ENCODE assay signal across 8 mouse cellular contexts in the genomic region with DNA sequence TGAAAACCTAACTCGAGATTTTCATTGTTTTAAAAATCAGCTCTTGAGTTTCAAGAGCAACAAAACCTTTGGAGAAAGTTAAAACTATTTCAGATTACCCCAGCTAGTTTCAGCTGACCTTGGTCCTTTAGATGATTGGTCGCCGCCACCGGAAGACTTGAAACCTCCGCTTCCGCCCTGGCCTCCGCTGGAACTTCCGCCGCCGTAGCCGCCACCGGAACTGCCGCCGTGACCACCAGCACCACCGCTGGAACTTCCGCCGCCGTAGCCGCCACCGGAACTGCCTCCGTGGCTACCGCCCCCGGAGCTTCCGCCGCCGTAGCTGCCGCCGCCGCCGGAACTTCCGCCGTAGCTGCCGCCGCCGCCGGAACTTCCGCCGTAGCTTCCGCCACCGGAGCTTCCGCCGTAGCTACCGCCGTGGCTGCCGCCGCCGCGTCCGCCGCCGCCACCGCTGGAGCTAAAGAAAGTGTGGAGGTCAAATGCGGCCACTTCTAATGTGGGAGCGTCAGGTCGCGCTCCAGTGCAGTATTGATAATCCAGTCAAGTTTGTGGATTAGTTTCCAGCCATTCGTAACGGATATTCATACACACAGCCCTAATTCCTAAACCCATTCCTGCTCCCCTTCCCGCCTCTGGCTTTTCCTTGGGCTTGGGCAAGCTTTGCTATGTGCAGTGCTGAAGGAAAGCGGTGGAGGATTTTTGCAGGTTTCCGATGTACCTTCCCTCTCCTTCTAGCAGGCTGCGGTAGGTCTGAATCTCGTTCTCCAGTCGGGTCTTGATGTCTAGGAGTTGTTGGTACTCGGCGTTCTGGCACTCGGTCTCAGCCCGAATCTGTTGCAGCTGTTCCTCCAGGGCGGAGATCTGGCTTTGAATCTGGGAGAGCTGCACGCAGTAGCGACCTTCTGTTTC. TPM values are rescaled to one million over a fixed set of nuclear protein-coding genes. Genes with fewer than 3 reads are reported as not detected.
DNase-seq lines count a peak whose midpoint lies in the region; ATAC-seq and TF ChIP-seq lines count a peak whose summit lies in the region.

No protein-coding gene starts in this region.

- no peak for TF ChIP-seq CTCF in olfactory bulb, adult 2 months (IDR thresholded peaks at IDR 0.05; ENCODE audit: insufficient read depth, low read depth, low read length)

- DNase-seq in ES-CJ7 (ENCODE audit: low read depth, low spot score) = peak; percentile 82
- DNase-seq in cerebellum, adult 18-20 months = peak; percentile 93 to 94
- DNase-seq in forelimb bud, embryonic 11.5 days (ENCODE audit: low read depth, low spot score) = peak; percentile 78
- DNase-seq in layer of hippocampus, adult 9-10 months (ENCODE audit: low spot score) = peak; percentile 50
- DNase-seq in thymus, adult 18-20 months = peak; percentile 58 to 61

- H3K27me3 ChIP-seq in lung, embryonic 15.5 days = peaks cover 4% of the 10 kb centered on the region; the same call in 1 of the 2 replicates

- peak overlapping the region; percentile 69 for H3K4me2 ChIP-seq in lung, embryonic 15.5 days

- peak overlapping the region; percentile 98 for H3K27ac ChIP-seq in lung, embryonic 15.5 days
- peak overlapping the region; percentile 86 for H3K27ac ChIP-seq in olfactory bulb, adult 2 months (ENCODE audit: insufficient read depth, low read depth, low read length)

- peak; percentile 78 to 87 for ATAC-seq in hematopoietic stem cell, adult 5-6 weeks (replicated peaks in 1 of 2; ENCODE audit: insufficient read depth in 1 of 2, low FRiP score in 2 of 2, low TSS enrichment in 1 of 2, low read depth in 1 of 2, poor library complexity in 2 of 2, severe bottlenecking in 2 of 2)
- ATAC-seq in lung, embryonic 15.5 days (ENCODE audit: borderline replicate concordance, extremely low read depth, low FRiP score, low TSS enrichment) = peak; percentile 90

- no peaks in the 10 kb centered on the region for H3K36me3 ChIP-seq in lung, embryonic 15.5 days

- H3K9ac ChIP-seq in lung, embryonic 15.5 days = peak overlapping the region; percentile 64

- peak; percentile 77 for TF ChIP-seq POLR2A in olfactory bulb, adult 2 months (IDR thresholded peaks at IDR 0.05; ENCODE audit: insufficient read depth, low read depth, low read length)

- peak overlapping the region; percentile 59 for H3K4me3 ChIP-seq in lung, embryonic 15.5 days
- H3K4me3 ChIP-seq in olfactory bulb, adult 2 months (ENCODE audit: insufficient read depth, low read depth, low read length) = peak overlapping the region; percentile 75

- under 1% methylated on average over 71 of the region's 71 CpGs for WGBS in lung, embryonic 15.5 days
- under 1% methylated on average over 71 of the region's 71 CpGs for whole genome bisulfite sequencing in olfactory bulb, adult 2 months

- no peaks in the 10 kb centered on the region for H3K4me1 ChIP-seq in lung, embryonic 15.5 days
- peaks cover 6% of the 10 kb centered on the region; the same call in 1 of the 2 replicates for H3K4me1 ChIP-seq in olfactory bulb, adult 2 months (ENCODE audit: control insufficient read depth, insufficient read depth, low read length)

- H3K9me3 ChIP-seq in lung, embryonic 15.5 days = no peaks in the 10 kb centered on the region

RNA-seq across cellular contexts. Expression of a gene that starts 3.1 kb away (rescaled TPM):
- not detected in 2 replicates for total RNA-seq in hematopoietic stem cell, adult 5-6 weeks (2017)
- 20.4 and 20.9 TPM in 2 replicates for polyA plus RNA-seq in lung, embryonic 15.5 days (2015; fragmentation: Nextera tagmentation; extraction: Ambion mirVana)
- not detected in 2 replicates for polyA plus RNA-seq in olfactory bulb, adult 2 months (2012; ENCODE audit: insufficient read depth, insufficient read length, low replicate concordance, missing spikeins)

RNA-seq across cellular contexts. Expression of a gene that starts 11.4 kb away (rescaled TPM):
- not detected in 2 replicates for total RNA-seq in hematopoietic stem cell, adult 5-6 weeks (2017)
- polyA plus RNA-seq in lung, embryonic 15.5 days (2015; fragmentation: Nextera tagmentation; extraction: Ambion mirVana) = 0.15 and 0.25 TPM in 2 replicates
- not detected in 2 replicates for polyA plus RNA-seq in olfactory bulb, adult 2 months (2012; ENCODE audit: insufficient read depth, insufficient read length, low replicate concordance, missing spikeins)

RNA-seq across cellular contexts. Expression of a gene that starts 35.2 kb away (rescaled TPM):
- total RNA-seq in hematopoietic stem cell, adult 5-6 weeks (2017) = not detected in 2 replicates
- polyA plus RNA-seq in lung, embryonic 15.5 days (2015; fragmentation: Nextera tagmentation; extraction: Ambion mirVana) = not detected in 2 replicates
- polyA plus RNA-seq in olfactory bulb, adult 2 months (2012; ENCODE audit: insufficient read depth, insufficient read length, low replicate concordance, missing spikeins) = not detected in 2 replicates

RNA-seq across cellular contexts. Expression of a gene that starts 36.0 kb away (rescaled TPM):
- total RNA-seq in hematopoietic stem cell, adult 5-6 weeks (2017) = not detected in 2 replicates
- 0.07 TPM in 1 of 2 replicates, not detected in the other for polyA plus RNA-seq in lung, embryonic 15.5 days (2015; fragmentation: Nextera tagmentation; extraction: Ambion mirVana)
- polyA plus RNA-seq in olfactory bulb, adult 2 months (2012; ENCODE audit: insufficient read depth, insufficient read length, low replicate concordance, missing spikeins) = not detected in 2 replicates

RNA-seq across cellular contexts. Expression of a gene that starts 48.3 kb away (rescaled TPM):
- not detected in 2 replicates for total RNA-seq in hematopoietic stem cell, adult 5-6 weeks (2017)
- polyA plus RNA-seq in lung, embryonic 15.5 days (2015; fragmentation: Nextera tagmentation; extraction: Ambion mirVana) = not detected in 2 replicates
- not detected in 2 replicates for polyA plus RNA-seq in olfactory bulb, adult 2 months (2012; ENCODE audit: insufficient read depth, insufficient read length, low replicate concordance, missing spikeins)

Comparison
In these comparisons a context has a peak if more than half of its experiments do, and no peak if none do; other contexts are left out.
1. Peak in every context shown above with its lines: DNase-seq, ATAC-seq, H3K4me3 ChIP-seq and H3K27ac ChIP-seq.
2. RNA of a gene that starts 3.1 kb away (polyA plus RNA-seq): 20.4 to 20.9 TPM in lung, embryonic 15.5 days; not detected in olfactory bulb, adult 2 months; every median in the first group is over 10 times any median in the second.